Mouse (Mus musculus): ENCODE measurements at regions not wholly inside any gene's neighbourhood (a gene's known extent, or its start where the extent isn't known, plus 50 kb on each side); places are given as distances from the start of the nearest gene placed in this dataset.

GRCm38 (mm10) chr3:131812968-131813367, 248.4 kb downstream of the Papss1 start:
- no peak for TF ChIP-seq POLR2A (IDR thresholded peaks at IDR 0.05; ENCODE audit: borderline replicate concordance, low read depth, low read length)
- TF ChIP-seq CTCF (IDR thresholded peaks at IDR 0.05; ENCODE audit: low read depth, low read length), result peak; percentile 48; the same call in 1 of the 2 replicates
